Mouse (Mus musculus) regulatory T cell (primary cell): Measurements from ENCODE around the gene Mecom.
"Not testable (repeated sequence)": the region's sequence is repeated elsewhere in the genome, so short reads cannot be mapped to it uniquely, and the experiment has no call there.

Experiments used
- in situ Hi-C: fragments of 300-600 bp; cut with MboI, MseI; formaldehyde crosslinking; loops from one replicate; pipeline ENCODE4 v1.15.1; 2025; ENCODE audit warnings: high pct_unique_total_duplicates

Mecom gene

GRCm38 (mm10) chr3:30547908-30548307 lies at the start of gene Mecom:
Gene Mecom, minus strand, starts transcription at chr3:30548008.
- in situ Hi-C loops: loop anchor here (25.0 kb wide), 1 partner anchor 536 kb away; no protein-coding TSS in a partner anchor

GRCm38 (mm10) chr3:30597271-30597670 lies 49.5 kb upstream of the Mecom start:
- in situ Hi-C loops: loop anchor here (25.0 kb wide), 1 partner anchor 1915 kb away; the partner anchor contains the start of gene Zfp639

- in situ Hi-C loops: loop anchor here (25.0 kb wide), 1 partner anchor 1917 kb away; the partner anchor contains the start of gene Zfp639
These were observed 47.5 kb upstream of the Mecom start for GRCm38 (mm10) chr3:30595111-30595832.

GRCm38 (mm10) chr3:30593719-30594485 lies 46.1 kb upstream of the Mecom start:
- in situ Hi-C loops: loop anchor here (5.0 to 25.0 kb wide), 3 partner anchors 198 to 1918 kb away; partner anchors contain the start of genes Sec62 and Zfp639

GRCm38 (mm10) chr3:30592418-30592853 lies 44.6 kb upstream of the Mecom start:
- in situ Hi-C loops: loop anchor here (5.0 to 25.0 kb wide), 3 partner anchors 200 to 1920 kb away; partner anchors contain the start of genes Sec62 and Zfp639

- in situ Hi-C loops: loop anchor here (25.0 kb wide), 1 partner anchor 1923 kb away; the partner anchor contains the start of gene Zfp639
These were observed 41.1 kb upstream of the Mecom start for GRCm38 (mm10) chr3:30588865-30589264.

GRCm38 (mm10) chr3:30573549-30573948 lies 25.7 kb upstream of the Mecom start:
- in situ Hi-C loops: no loop called here

- in situ Hi-C loops: not testable (repeated sequence)
These were observed 18.5 kb upstream of the Mecom start for GRCm38 (mm10) chr3:30566333-30566732.

GRCm38 (mm10) chr3:30560677-30561314 lies 13.0 kb upstream of the Mecom start:
- in situ Hi-C loops: no loop called here

- in situ Hi-C loops: no loop called here
These were observed 5.9 kb upstream of the Mecom start for GRCm38 (mm10) chr3:30553741-30554140.

GRCm38 (mm10) chr3:30550218-30550617 lies 2.4 kb upstream of the Mecom start:
- in situ Hi-C loops: no loop called here

- in situ Hi-C loops: loop anchor here (25.0 kb wide), 1 partner anchor 537 kb away; no protein-coding TSS in a partner anchor
These were observed 1.1 kb upstream of the Mecom start for GRCm38 (mm10) chr3:30548928-30549327.

GRCm38 (mm10) chr3:30546831-30547369 lies 908 bp downstream of the Mecom start:
- in situ Hi-C loops: loop anchor here (25.0 kb wide), 1 partner anchor 535 kb away; no protein-coding TSS in a partner anchor

GRCm38 (mm10) chr3:30546366-30546765 lies 1.4 kb downstream of the Mecom start:
- in situ Hi-C loops: loop anchor here (25.0 kb wide), 1 partner anchor 534 kb away; no protein-coding TSS in a partner anchor

- in situ Hi-C loops: loop anchor here (25.0 kb wide), 1 partner anchor 533 kb away; no protein-coding TSS in a partner anchor
These were observed 2.6 kb downstream of the Mecom start for GRCm38 (mm10) chr3:30545246-30545645.

GRCm38 (mm10) chr3:30544305-30544704 lies 3.5 kb downstream of the Mecom start:
- in situ Hi-C loops: loop anchor here (25.0 kb wide), 1 partner anchor 532 kb away; no protein-coding TSS in a partner anchor

- in situ Hi-C loops: loop anchor here (10.0 to 25.0 kb wide), 2 partner anchors 524 to 799 kb away; no protein-coding TSS in a partner anchor
These were observed 12.0 kb downstream of the Mecom start for GRCm38 (mm10) chr3:30535821-30536220.

GRCm38 (mm10) chr3:30520751-30521150 lies 27.1 kb downstream of the Mecom start:
- in situ Hi-C loops: not testable (repeated sequence)

- in situ Hi-C loops: no loop called here
These were observed 28.4 kb downstream of the Mecom start for GRCm38 (mm10) chr3:30519425-30519824.

GRCm38 (mm10) chr3:30515795-30516170 lies 32.0 kb downstream of the Mecom start:
- in situ Hi-C loops: no loop called here
